Mouse (Mus musculus): ENCODE measurements around the gene Txn2.

The Txn2 gene

GRCm38 (mm10) chr15:77928673-77929331, at the start of gene Txn2:
Txn2 (minus strand) TSS chr15:77929006.
- DNase-seq (ENCODE audit: low read depth): peak; percentile 99

- no peak for DNase-seq (ENCODE audit: low read depth)
Observed at GRCm38 (mm10) chr15:77977663-77978062, 48.9 kb upstream of the Txn2 start.

- peak; percentile 61 for DNase-seq (ENCODE audit: low read depth)
Observed at GRCm38 (mm10) chr15:77974165-77974841, 45.5 kb upstream of the Txn2 start.

GRCm38 (mm10) chr15:77970470-77971292, 41.9 kb upstream of the Txn2 start, which contains the start of gene Eif3d:
Eif3d (minus strand) TSS chr15:77970813.
- DNase-seq (ENCODE audit: low read depth): peak; percentile 87

- DNase-seq (ENCODE audit: low read depth): no peak
Observed at GRCm38 (mm10) chr15:77969940-77970469, 41.2 kb upstream of the Txn2 start.

- DNase-seq (ENCODE audit: low read depth): peak; percentile 56
Observed at GRCm38 (mm10) chr15:77965117-77965528, 36.3 kb upstream of the Txn2 start.

- DNase-seq (ENCODE audit: low read depth): no peak
Observed at GRCm38 (mm10) chr15:77962447-77962846, 33.6 kb upstream of the Txn2 start.

GRCm38 (mm10) chr15:77960693-77961092, 31.9 kb upstream of the Txn2 start:
- no peak for DNase-seq (ENCODE audit: low read depth)

GRCm38 (mm10) chr15:77958071-77958470, 29.3 kb upstream of the Txn2 start:
- no peak for DNase-seq (ENCODE audit: low read depth)

GRCm38 (mm10) chr15:77957625-77958024, 28.8 kb upstream of the Txn2 start:
- DNase-seq (ENCODE audit: low read depth): no peak

GRCm38 (mm10) chr15:77956404-77956901, 27.6 kb upstream of the Txn2 start, which contains the start of gene Foxred2:
Foxred2 (minus strand) TSS chr15:77956722.
- DNase-seq (ENCODE audit: low read depth): no peak

- no peak for DNase-seq (ENCODE audit: low read depth)
Observed at GRCm38 (mm10) chr15:77955440-77956403, 26.9 kb upstream of the Txn2 start.

- no peak for DNase-seq (ENCODE audit: low read depth)
Observed at GRCm38 (mm10) chr15:77954362-77954761, 25.6 kb upstream of the Txn2 start.

- no peak for DNase-seq (ENCODE audit: low read depth)
Observed at GRCm38 (mm10) chr15:77952921-77953320, 24.1 kb upstream of the Txn2 start.

GRCm38 (mm10) chr15:77949061-77949460, 20.3 kb upstream of the Txn2 start:
- no peak for DNase-seq (ENCODE audit: low read depth)

- DNase-seq (ENCODE audit: low read depth): no peak
Observed at GRCm38 (mm10) chr15:77945711-77946110, 16.9 kb upstream of the Txn2 start.

GRCm38 (mm10) chr15:77941563-77941962, 12.8 kb upstream of the Txn2 start:
- no peak for DNase-seq (ENCODE audit: low read depth)

- no peak for DNase-seq (ENCODE audit: low read depth)
Observed at GRCm38 (mm10) chr15:77938516-77938915, 9.7 kb upstream of the Txn2 start.

- DNase-seq (ENCODE audit: low read depth): no peak
Observed at GRCm38 (mm10) chr15:77935673-77936375, 7.0 kb upstream of the Txn2 start.

- no peak for DNase-seq (ENCODE audit: low read depth)
Observed at GRCm38 (mm10) chr15:77934968-77935367, 6.2 kb upstream of the Txn2 start.

Measured in c-Kit-positive CD71-positive TER-119-negative erythroid progenitor cells, embryonic 14.5 days (primary cell).